Mouse (Mus musculus) thymus, postnatal 0 days (tissue): Measurements from ENCODE around the gene Mrtfb. TPM values are rescaled to one million over a fixed set of nuclear protein-coding genes. Genes with fewer than 3 reads are reported as not detected.

Experiments used
- DNase-seq: peaks from one replicate; pipeline ENCODE4 v3.0.0-alpha.2; 2015; ENCODE audit warnings: low spot score
- polyA plus RNA-seq: library from polyadenylated mRNA; unstranded; fragments of >200 nt; fragmentation: Nextera tagmentation; extraction: Ambion mirVana; gene quantifications from 2 replicates; pipeline ENCODE4 v1.2.1, GENCODE M21; 2015

Gene Mrtfb
- polyA plus RNA-seq, 1 experiment from 2014 or later = 14.4 TPM

DNA sequence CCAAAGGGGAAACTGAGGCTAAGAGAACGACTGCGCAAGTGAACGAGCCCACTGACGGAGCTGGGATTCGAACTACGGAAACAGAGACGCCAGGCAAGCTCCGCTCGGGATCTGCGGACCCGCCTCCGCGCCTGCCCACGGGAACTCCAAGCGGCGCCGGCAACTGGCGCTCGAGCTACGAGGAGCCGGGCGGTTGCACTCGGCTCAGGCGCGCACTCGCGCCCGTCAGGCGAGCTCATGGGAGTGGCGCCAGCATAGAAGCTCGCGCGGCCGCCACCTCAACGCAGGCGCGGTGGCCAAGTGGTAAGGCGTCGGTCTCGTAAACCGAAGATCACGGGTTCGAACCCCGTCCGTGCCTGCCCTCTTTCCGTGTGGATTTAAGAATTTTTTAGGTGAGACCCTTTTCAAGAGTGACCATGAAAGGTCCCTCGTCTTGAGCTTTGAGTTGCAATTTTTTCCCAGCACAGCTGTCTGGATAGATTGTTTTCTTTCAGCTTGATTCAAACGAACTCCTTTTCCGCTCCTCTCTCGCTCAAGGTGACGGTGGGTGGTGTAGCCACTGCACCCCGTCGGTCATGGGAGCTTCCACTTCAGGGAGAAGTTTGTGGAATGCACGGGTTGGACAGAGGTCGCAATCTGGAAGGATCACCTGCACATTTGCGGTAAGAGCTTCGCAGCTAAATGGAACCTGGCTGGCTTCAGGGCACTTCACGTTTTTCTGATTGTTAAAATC is 180.9 kb downstream of the Mrtfb start:
- peak; percentile 97 for DNase-seq

DNA sequence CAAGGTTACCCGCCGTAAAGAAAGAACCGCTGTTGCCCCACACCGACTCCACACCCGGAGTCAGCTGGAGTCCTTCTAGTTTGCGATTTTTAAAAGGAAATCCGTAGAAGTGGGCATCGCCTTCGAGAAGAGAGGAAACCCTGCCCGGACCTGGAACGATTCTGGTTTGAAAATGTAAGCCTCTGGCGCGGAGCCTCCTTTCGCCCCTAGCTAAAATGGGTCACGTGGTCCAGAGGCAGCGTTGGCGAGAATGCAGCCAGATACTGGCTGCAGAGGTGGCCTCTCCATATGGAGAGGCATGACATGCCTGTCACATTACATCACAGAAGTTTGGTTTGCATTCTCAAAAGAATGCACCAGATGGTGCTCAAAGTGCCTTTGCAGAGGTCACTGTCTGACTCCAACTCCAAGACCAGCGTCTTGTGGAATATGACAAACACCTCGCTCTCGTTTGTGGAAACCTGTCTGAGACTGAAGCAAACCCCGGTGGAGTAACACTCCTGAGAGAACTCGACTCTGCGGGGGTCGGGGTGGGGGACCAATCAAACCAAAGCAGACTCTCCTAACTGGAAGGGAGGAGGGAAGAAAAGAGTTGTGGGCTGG is 181.6 kb downstream of the Mrtfb start:
- peak; percentile 48 for DNase-seq

GRCm38 (mm10) chr16:13440468-13440867 is 184.2 kb downstream of the Mrtfb start:
- DNase-seq = peak; percentile 75

DNA sequence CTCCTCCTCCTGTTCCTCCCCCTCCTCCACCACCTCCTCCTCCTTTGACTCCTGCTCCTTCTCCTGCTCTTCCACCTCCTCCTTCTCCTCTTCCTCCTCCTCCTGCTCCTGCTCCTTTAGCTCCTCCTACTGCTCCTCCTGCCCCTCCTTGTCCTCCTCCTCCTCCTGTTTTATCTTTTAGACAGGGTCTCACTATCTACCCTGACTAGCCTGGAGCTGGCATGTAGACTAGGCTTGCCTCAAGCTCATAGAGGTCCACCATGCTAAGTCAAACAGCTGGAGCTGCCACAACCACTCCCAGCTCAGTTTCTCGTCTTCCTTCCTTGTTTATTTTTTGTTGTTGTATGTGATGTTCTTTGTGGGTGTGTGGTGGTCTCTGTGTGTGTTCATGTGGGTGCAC is 187.5 kb downstream of the Mrtfb start:
- DNase-seq = no peak

- no peak for DNase-seq
Observed at GRCm38 (mm10) chr16:13445461-13445860, 189.2 kb downstream of the Mrtfb start.

DNA sequence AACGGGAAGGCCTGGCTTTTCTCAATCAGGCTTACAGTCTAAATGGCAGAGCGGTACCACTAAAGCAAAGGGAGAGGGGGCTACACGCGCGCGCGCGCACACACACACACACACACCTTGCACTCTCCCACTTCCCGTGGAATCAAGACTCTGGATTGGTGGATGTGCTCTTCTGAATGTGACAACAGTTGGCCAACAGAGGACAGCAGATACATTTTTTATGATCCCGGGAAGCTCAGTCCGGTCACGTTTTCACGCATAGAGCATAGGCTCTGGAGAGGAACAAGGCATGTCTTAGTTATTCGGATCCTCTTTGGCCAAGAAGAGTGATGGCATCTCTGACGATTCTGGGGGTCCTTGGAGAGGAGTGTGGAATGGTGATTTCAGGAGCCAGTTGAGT is 190.2 kb downstream of the Mrtfb start:
- DNase-seq = no peak

- DNase-seq = no peak
Observed at GRCm38 (mm10) chr16:13446971-13447283, 190.6 kb downstream of the Mrtfb start.

DNA sequence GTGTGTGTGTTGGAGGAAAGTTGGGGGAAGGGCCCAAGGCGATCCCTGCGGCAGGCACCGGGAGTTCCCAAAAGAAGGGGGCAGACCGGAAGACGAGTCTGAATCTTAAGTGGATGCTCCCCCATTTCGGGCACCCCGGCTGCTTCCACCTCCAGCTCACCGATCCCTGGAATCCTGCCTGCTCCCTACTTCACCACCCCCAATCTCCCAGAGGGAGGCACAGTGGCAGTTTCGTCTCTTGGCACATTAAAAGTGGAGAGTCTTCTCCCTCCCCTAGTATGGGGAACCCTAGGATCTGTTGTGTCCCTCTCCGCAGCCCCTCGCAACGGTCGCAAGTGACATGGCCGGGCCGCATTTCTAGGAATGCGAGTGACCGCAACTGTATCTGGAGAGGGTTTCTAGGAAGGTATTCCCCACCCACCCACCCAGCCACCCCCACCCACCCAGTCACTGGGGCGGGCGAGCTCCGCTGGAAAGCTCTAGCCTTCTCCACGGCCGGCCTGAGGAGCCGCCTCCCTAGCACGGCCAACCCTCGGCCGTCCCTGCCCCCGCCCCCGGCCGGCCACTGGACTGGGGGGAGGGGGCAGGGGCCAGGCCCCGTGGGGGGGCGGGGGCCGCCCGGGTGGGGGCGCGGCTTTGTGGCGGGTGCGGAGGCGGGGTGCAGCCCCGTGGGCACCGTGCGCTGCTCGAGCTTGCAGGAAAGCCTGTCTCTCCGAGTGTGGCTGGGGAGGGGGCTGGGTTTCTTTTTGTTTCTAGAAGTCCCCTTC is 191.2 kb downstream of the Mrtfb start:
- DNase-seq = no peak

GRCm38 (mm10) chr16:13448051-13448705 is 191.9 kb downstream of the Mrtfb start:
- peak; percentile 27 for DNase-seq

GRCm38 (mm10) chr16:13448706-13449090 is 192.4 kb downstream of the Mrtfb start:
- no peak for DNase-seq

GRCm38 (mm10) chr16:13449491-13449890 is 193.2 kb downstream of the Mrtfb start:
- no peak for DNase-seq

GRCm38 (mm10) chr16:13450831-13451230 is 194.6 kb downstream of the Mrtfb start:
- no peak for DNase-seq

DNA sequence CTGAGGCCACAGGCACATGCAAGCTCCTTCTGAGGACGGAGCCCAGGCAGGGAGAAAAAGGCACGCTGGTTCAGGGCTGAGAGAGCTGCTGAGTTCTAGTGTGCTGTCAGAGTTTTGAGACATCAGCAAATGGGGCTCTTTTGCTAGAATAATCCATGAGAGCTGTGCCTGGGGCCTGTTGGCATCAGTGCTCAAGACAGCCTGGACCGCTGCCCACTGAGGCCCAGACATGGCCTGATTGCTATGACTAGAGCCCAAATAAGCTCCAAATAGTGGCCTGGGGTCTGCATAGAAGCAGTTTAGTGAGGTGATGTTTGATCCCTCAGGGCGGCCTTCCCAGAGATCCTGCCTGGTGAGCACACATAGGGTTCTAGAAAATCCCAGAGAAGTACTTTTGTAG is 195.7 kb downstream of the Mrtfb start:
- DNase-seq = no peak

GRCm38 (mm10) chr16:13452661-13453060 is 196.4 kb downstream of the Mrtfb start:
- DNase-seq = no peak

GRCm38 (mm10) chr16:13454026-13454600 is 197.8 kb downstream of the Mrtfb start:
- DNase-seq = no peak

DNA sequence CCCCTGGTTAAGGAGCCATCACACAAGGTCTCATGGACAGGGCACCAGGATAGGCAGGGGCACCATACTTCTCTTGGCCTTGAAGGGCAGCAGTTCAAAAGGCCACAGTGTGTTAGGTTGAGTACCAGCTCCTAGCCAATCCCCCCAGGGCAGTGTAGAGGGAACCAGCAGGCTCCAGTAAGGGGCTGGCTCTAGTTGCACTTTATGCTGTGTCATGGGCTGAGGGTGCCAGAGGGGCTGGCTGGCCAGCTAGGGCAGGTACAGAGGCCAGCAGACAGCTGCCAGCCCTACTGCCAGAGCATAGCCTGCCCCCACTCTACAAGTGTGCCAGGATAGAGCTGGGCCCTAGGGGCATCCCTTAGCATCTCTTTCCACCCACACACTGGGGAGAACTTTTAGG is 199.3 kb downstream of the Mrtfb start:
- DNase-seq = no peak

DNA sequence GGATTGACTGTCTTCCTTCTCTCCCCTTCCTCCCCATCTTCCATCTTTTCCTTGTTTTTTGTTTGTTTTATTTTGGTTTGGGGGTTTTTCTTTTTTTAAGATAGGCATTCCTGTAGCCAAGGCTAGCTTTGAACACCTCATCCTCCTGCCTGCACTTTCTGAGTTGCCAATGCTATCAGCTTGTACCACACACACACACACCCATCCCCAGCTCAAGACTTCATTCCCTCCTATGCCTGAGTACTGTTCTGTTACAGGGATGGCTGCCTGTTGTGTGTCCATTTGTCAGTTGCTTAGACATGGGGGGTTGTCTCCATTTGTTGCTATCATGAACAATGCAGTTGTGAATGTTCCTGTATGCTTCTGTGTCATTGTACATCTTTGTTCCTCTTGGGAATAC is 202.3 kb downstream of the Mrtfb start:
- DNase-seq = no peak

DNA sequence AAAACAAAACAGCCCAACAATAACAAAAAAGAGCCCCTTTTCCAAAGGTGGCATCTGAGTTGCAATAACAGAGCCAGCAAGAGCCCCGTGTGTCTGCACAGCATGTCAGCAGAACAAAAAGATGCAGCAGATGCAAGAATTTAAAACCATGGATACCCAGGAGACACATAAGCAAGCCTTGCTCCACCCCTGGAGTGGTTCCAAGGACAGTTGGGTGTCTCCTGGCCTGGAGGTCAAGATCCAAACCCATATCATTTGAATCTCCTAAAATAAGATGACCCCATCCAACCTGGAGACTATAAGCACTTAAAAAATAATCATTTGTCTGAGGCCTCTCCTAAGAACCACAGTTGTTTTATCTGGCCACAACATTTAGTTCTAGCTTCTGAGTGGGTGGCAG is 203.8 kb downstream of the Mrtfb start:
- DNase-seq = no peak

DNA sequence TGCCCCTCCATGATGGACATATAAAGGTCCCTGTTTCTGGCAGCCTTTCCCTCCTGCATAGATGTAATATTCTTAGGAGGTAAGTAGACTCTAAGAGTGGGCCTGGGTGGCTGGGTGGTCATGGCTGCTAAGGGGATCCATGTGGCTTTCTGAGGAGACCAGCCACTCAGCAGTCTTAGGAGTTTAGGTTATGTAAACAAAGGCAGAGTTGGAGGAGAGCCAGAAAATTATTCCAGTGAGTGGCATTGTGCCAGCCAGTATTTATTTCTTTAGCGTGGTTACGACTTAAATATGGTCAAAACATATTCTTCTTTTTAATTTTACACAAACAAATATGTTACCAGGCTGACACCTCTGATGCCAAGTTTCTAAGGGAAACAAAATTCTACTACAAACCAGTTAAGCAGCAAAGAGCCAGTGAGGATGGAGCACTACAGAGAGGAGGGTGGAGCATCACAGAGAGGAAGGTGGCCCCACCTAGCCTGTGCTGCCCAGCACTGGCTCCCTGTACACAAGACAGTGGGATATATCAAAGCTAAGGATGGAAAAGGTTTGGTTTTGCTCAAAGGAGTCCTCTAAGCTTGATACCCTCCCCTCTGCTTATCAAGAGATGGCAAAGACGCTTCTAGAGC is 204.6 kb downstream of the Mrtfb start:
- no peak for DNase-seq

DNA sequence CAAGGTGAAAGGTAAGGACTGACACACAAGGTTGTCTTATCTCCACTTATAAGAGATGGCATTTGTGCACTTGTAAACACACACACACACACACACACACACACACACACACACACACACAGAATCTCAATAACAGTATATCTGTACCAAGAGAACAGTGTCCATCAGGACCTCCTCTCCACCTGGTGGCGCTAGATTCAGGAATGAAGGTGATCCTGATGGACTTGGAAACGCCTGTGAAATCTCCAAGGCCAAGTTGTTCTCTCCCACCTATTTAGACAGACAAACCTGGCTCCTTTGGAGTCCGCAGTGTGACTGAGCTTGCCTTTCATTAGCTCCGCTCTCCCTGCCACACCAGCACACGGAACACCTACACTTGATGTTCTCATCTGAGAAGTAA is 208.4 kb downstream of the Mrtfb start:
- DNase-seq = no peak
